Mouse (Mus musculus) kidney, adult 8-10 months (tissue): Measurements from ENCODE around the gene Glra4.
"Not testable (repeated sequence)": the region's sequence is repeated elsewhere in the genome, so short reads cannot be mapped to it uniquely, and the experiment has no call there.

Experiments
- DNase-seq, 2 experiments: peaks; one replicate each; pipeline ENCODE4 v3.0.0; 2022

Gene Glra4

GRCm38 (mm10) chrX:136714742-136715474 lies 65.0 kb downstream of the Glra4 start:
- not testable (repeated sequence) for DNase-seq

- DNase-seq: no peak
Observed at GRCm38 (mm10) chrX:136708782-136709181, 71.2 kb downstream of the Glra4 start.

- DNase-seq: peak; percentile 6 to 7
Observed at GRCm38 (mm10) chrX:136708168-136708681, 71.7 kb downstream of the Glra4 start.
